Mouse (Mus musculus) heart, embryonic 11.5 days (tissue): ENCODE measurements around the gene Alg6. TPM values are rescaled to one million over a fixed set of nuclear protein-coding genes. Genes with fewer than 3 reads are reported as not detected.
A peak's percentile ranks its signal among the peaks of the same experiment; 100 is the strongest.

Source experiments
- ATAC-seq: fragments of 200-750 bp; cut with Nextera tagmentation; replicated peaks from 2 replicates; pipeline ENCODE4 v1.8.0; 2017; ENCODE audit warnings: moderate library complexity; ENCODE audit not compliant: insufficient number of reproducible peaks, low FRiP score, low TSS enrichment
- H3K27ac ChIP-seq: fragments of 300-500 bp; sonication (generic); 2 replicates; pipeline ENCODE4 v1.5.1; 2014; ENCODE audit warnings: mild to moderate bottlenecking, low read depth, low read length
- H3K27me3 ChIP-seq: fragments of 300-500 bp; sonication (generic); 2 replicates; pipeline ENCODE4 v1.6.1; 2014; ENCODE audit warnings: mild to moderate bottlenecking, low read length, mixed read lengths; ENCODE audit not compliant: control insufficient read depth, insufficient read depth
- H3K36me3 ChIP-seq: fragments of 300-500 bp; sonication (generic); 2 replicates; pipeline ENCODE4 v1.6.1; 2014; ENCODE audit warnings: mild to moderate bottlenecking, low read length, moderate library complexity, mixed read lengths; ENCODE audit not compliant: control insufficient read depth, insufficient read depth
- H3K4me1 ChIP-seq: fragments of 300-500 bp; sonication (generic); 2 replicates; pipeline ENCODE4 v1.6.1; 2014; ENCODE audit warnings: low read length; ENCODE audit not compliant: control insufficient read depth, insufficient read depth
- H3K4me2 ChIP-seq: fragments of 300-500 bp; sonication (generic); 2 replicates; pipeline ENCODE4 v1.6.1; 2014; ENCODE audit warnings: mild to moderate bottlenecking, moderate library complexity
- H3K4me3 ChIP-seq: fragments of 300-500 bp; sonication (generic); 2 replicates; pipeline ENCODE4 v1.5.1; 2014; ENCODE audit warnings: low read depth, low read length
- H3K9ac ChIP-seq: fragments of 300-500 bp; sonication (generic); 2 replicates; pipeline ENCODE4 v1.6.1; 2014; ENCODE audit warnings: mild to moderate bottlenecking, low read depth, low read length, moderate library complexity
- H3K9me3 ChIP-seq: fragments of 300-500 bp; sonication (generic); replicated peaks from 2 replicates; pipeline ENCODE4 v1.6.1; 2016; ENCODE audit warnings: low read length; ENCODE audit not compliant: control insufficient read depth
- WGBS: fragments of 180-500 bp; shearing (Covaris S2); extraction: QIAGEN DNeasy Blood & Tissue Kit; methylation state at CpG from one replicate; pipeline ENCODE4 v1.1.7; 2014; ENCODE audit not compliant: insufficient replicate concordance; 5-methylcytosine and 5-hydroxymethylcytosine counted together
- polyA plus RNA-seq: library from polyadenylated mRNA; unstranded; fragments of >200 nt; fragmentation: Nextera tagmentation; extraction: Ambion mirVana; gene quantifications from 2 replicates; pipeline ENCODE4 v1.2.1, GENCODE M21; 2014

Gene Alg6
- polyA plus RNA-seq, result 12.9 and 13.7 TPM in 2 replicates

DNA sequence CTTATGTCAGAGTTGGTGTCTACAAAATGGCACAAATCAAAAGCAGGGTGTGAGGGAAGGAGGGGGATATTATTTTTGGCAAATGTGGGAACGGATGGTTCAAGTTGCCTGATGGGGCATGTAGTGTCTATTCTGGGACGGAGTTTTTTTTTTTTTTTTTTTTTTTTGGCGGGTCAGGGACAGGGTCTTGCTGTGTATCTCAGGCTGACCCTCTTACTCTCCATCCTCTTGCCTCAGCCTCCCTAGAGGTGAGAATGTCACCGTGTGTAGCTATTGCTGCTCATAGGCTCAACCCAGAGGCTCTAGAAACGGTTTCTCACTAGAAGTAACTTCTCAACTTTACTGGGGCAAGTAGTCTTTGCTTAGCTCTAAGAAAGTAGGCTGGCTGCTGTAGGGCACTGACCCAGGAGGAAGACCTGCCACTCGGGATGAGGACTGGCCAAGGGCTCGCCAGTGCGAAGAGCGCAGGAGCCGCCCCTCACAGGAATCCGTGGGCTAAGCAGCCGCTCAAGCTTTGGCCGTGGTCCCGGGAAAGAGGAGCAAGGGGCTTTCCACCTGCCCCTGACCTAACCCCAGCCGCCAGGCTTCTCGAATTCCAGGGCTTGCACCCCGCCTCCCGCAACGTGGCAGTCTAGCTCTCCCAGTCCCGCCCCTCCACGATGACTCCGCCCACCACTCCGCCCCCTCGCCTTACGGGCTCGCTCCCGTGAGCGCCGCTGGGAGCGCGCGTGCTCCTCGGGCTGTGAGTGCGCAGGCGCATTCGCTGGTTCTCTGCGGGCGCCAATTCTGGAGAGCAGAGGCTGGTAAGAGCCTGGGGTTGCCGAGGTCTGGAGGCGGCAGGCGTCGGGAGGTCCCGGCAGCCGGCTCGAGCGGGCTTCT, at the start of gene Alg6:
TSS of gene Alg6 (plus strand) at position 761 of the 879 bp plus-strand sequence.
- ATAC-seq, result peak; percentile 92
- Histone ChIP-seq H3K36me3 (peaks cover 2% of the 10 kb centered on the region), H3K9ac (peak within 1 kb of the TSS; percentile 92), H3K4me2 (peak within 1 kb of the TSS; percentile 81), H3K27me3 (no peaks in the 10 kb centered on the region), H3K4me3 (peak within 1 kb of the TSS; percentile 76), H3K27ac (peak within 1 kb of the TSS; percentile 64; the same call in 1 of the 2 replicates), H3K4me1 (peaks cover 3% of the 10 kb centered on the region; the same call in 1 of the 2 replicates), H3K9me3 (no peaks in the 10 kb centered on the region)
- WGBS, result 2% methylated on average over 43 of the region's 46 CpGs

- no peak for ATAC-seq
- WGBS, result 82% methylated on average over 7 of the region's 7 CpGs
- no peaks in the 10 kb centered on the region for H3K4me1 ChIP-seq
Measured at GRCm38 (mm10) chr4:99670203-99670851, 45.1 kb upstream of the Alg6 start.

GRCm38 (mm10) chr4:99675191-99675590, 40.3 kb upstream of the Alg6 start:
- no peak overlapping the region for H3K4me2 ChIP-seq
- H3K9ac ChIP-seq, result no peak overlapping the region
- no peaks in the 10 kb centered on the region for H3K9me3 ChIP-seq
- H3K27ac ChIP-seq, result no peak overlapping the region
- no peaks in the 10 kb centered on the region for H3K36me3 ChIP-seq
- no peaks in the 10 kb centered on the region for H3K4me1 ChIP-seq
- no peak for ATAC-seq
- H3K27me3 ChIP-seq, result no peaks in the 10 kb centered on the region
- no peak overlapping the region for H3K4me3 ChIP-seq

More at GRCm38 (mm10) chr4:99670203-99670851, 45.1 kb upstream of the Alg6 start:
- no peak overlapping the region for H3K27ac ChIP-seq
- no peak overlapping the region for H3K4me2 ChIP-seq
- no peak overlapping the region for H3K4me3 ChIP-seq
- H3K27me3 ChIP-seq, result 0 out of 2 replicates have a peak, but pooled peaks cover 4% of the 10 kb centered on the region
- H3K9me3 ChIP-seq, result no peaks in the 10 kb centered on the region
- H3K36me3 ChIP-seq, result no peaks in the 10 kb centered on the region
- H3K9ac ChIP-seq, result no peak overlapping the region

DNA sequence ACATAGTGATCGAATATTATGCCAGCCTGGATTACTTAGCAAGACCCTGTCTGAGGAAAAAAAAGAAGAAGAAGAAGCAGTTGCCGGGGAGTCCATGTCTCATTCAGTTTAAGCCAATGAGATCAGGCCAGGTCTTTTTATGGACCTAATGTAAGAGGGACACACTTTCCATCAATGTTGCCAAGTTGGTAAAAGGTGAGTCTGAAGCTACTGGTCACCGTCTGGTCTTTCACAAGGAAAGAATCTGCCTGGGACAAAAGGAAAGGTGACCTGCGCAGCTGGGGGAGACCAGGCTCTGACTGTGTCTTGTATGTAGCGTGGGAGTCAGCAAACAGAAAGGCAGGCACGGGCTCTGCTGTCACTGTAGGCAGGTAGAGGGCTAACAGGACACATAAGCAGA, 31.5 kb upstream of the Alg6 start:
- Histone ChIP-seq H3K36me3 (no peaks in the 10 kb centered on the region), H3K4me2 (no peak overlapping the region), H3K4me3 (no peak overlapping the region), H3K27ac (no peak overlapping the region), H3K9me3 (no peaks in the 10 kb centered on the region), H3K27me3 (no peaks in the 10 kb centered on the region), H3K9ac (no peak overlapping the region), H3K4me1 (no peaks in the 10 kb centered on the region)
- ATAC-seq, result no peak
- 71% methylated on average over 6 of the region's 6 CpGs for WGBS

DNA sequence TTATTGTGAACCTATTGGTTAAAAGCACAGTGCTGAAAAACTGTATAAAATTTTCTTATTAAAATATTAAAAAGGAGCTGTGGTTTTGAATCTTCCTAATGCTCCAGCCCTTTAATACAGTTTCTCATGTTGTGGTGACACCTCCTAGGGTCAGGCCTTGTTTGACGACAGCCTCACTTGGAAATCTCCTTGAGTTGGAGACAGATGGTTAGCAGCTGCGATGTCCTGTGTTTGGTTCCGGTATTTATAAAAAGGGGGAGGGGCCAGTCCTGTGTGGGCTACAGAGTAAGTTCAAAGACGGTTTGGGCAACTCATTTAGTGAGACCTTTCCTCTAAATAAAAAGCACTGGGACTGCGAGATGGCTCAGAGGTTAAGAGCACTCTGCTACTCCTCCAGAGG, 29.2 kb upstream of the Alg6 start:
- Histone ChIP-seq H3K4me3 (no peak overlapping the region), H3K9ac (no peak overlapping the region), H3K4me2 (no peak overlapping the region), H3K36me3 (no peaks in the 10 kb centered on the region), H3K27me3 (no peaks in the 10 kb centered on the region), H3K27ac (no peak overlapping the region), H3K9me3 (no peaks in the 10 kb centered on the region), H3K4me1 (no peaks in the 10 kb centered on the region)
- 46% methylated on average over 5 of the region's 5 CpGs for WGBS
- no peak for ATAC-seq

DNA sequence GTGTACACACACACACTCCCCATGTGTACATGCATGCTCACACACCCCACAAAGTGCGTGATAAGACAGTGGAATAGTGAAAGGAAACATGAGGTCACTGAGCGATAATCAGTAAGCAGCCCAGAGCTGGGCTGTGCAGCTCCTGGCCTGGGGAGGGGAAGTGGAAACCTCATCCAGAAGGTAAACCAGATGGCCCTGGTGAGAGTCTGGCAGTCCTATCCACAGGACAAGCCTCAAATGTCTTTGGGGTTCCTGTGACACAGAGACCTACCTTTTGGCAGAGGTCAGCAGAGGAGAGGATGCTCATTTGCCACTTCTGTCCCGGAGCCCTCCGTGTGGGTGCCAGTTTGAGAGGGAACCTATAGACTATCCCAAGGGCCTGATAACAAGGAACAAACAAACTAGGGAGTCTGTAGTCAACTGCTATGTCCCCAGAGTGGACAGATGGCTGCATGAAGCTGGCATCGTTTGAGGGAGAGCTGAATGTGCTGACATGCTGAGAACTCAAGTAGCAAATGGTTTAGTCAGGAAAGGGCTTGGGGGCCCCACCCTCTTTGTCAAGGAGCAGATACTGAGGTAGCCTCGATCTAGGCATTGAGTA, 2.8 kb upstream of the Alg6 start:
- no peak for ATAC-seq
- Histone ChIP-seq H3K27me3 (no peaks in the 10 kb centered on the region), H3K36me3 (no peaks in the 10 kb centered on the region), H3K9ac (no peak overlapping the region), H3K4me3 (no peak overlapping the region), H3K4me1 (peaks cover 3% of the 10 kb centered on the region; the same call in 1 of the 2 replicates), H3K9me3 (no peaks in the 10 kb centered on the region), H3K27ac (no peak overlapping the region), H3K4me2 (no peak overlapping the region)
- 72% methylated on average over 6 of the region's 6 CpGs for WGBS

DNA sequence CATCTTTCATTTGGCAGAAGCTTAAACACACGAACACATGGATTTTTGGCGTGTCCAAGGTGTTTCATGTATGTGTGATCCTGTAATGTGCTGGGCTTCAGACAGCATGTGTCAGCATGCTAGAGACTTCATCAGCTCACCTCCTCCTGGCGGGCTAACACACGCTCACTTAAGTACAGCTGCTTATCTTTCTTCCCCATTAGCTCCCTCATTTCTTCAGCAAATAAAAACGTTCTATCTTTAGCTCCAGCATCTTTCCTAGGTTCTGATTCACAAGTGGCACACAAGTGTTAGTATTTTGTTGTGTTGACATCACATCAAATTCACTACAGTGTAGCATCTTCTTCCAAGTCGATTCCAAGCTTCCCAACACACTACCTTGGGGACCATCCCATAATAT, 1.5 kb upstream of the Alg6 start:
- Histone ChIP-seq H3K4me1 (peaks cover 3% of the 10 kb centered on the region; the same call in 1 of the 2 replicates), H3K4me3 (no peak overlapping the region), H3K9ac (no peak overlapping the region), H3K36me3 (no peaks in the 10 kb centered on the region), H3K27me3 (no peaks in the 10 kb centered on the region), H3K4me2 (no peak overlapping the region), H3K9me3 (no peaks in the 10 kb centered on the region), H3K27ac (no peak overlapping the region)
- WGBS, result 74% methylated on average over 6 of the region's 6 CpGs
- ATAC-seq, result no peak

- peak overlapping the region; percentile 64; the same call in 1 of the 2 replicates for H3K27ac ChIP-seq
- H3K4me2 ChIP-seq, result peak overlapping the region; percentile 81
- peaks cover 3% of the 10 kb centered on the region; the same call in 1 of the 2 replicates for H3K4me1 ChIP-seq
- WGBS, result 35% methylated on average over 17 of the region's 25 CpGs
- H3K9me3 ChIP-seq, result no peaks in the 10 kb centered on the region
- H3K36me3 ChIP-seq, result peaks cover 3% of the 10 kb centered on the region
- peak overlapping the region; percentile 76 for H3K4me3 ChIP-seq
- H3K9ac ChIP-seq, result peak overlapping the region; percentile 92
- peak; percentile 65 for ATAC-seq
- H3K27me3 ChIP-seq, result no peaks in the 10 kb centered on the region
Measured at GRCm38 (mm10) chr4:99715783-99716416, 436 bp downstream of the Alg6 start.
